Mouse (Mus musculus) heart, embryonic 14.5 days (tissue): ENCODE measurements at regions not wholly inside any gene's neighbourhood (a gene's known extent, or its start where the extent isn't known, plus 50 kb on each side); places are given as distances from the start of the nearest gene placed in this dataset.

ENCODE experiments used
- ATAC-seq: fragments of 200-750 bp; cut with Nextera tagmentation; 2 replicates; pipeline ENCODE4 v1.8.0; 2017; ENCODE audit warnings: low read depth, moderate TSS enrichment; ENCODE audit not compliant: insufficient number of reproducible peaks, insufficient read depth, low FRiP score
- H3K27ac ChIP-seq, 2 experiments: fragments of 200-500 bp in 1 of 2; fragments of 300-500 bp in 1 of 2; sonication (generic) in 1 of 2; replicated peaks in 1 of 2; 2 replicates each; pipeline ENCODE4 v1.5.1; 2012 to 2014; ENCODE audit warnings: low read depth in 2 of 2, low read length in 2 of 2, control low read depth in 1 of 2, mild to moderate bottlenecking in 1 of 2, mixed read lengths in 1 of 2; ENCODE audit not compliant: control insufficient read depth in 1 of 2, insufficient read depth in 1 of 2
- H3K27me3 ChIP-seq: fragments of 300-500 bp; sonication (generic); 2 replicates; pipeline ENCODE4 v1.6.1; 2014; ENCODE audit warnings: mild to moderate bottlenecking, low read length, control low read depth; ENCODE audit not compliant: control insufficient read depth, insufficient read depth
- H3K36me3 ChIP-seq: fragments of 300-500 bp; sonication (generic); 2 replicates; pipeline ENCODE4 v1.6.1; 2014; ENCODE audit warnings: mild to moderate bottlenecking, control low read depth, low read length, mixed read lengths; ENCODE audit not compliant: control insufficient read depth, insufficient read depth
- H3K4me1 ChIP-seq, 2 experiments: fragments of 200-500 bp in 1 of 2; fragments of 300-500 bp in 1 of 2; sonication (generic) in 1 of 2; 2 replicates each; pipeline ENCODE4 v1.6.1; 2012 to 2014; ENCODE audit warnings: low read length in 2 of 2, control low read depth in 1 of 2, mixed read lengths in 1 of 2; ENCODE audit not compliant: control insufficient read depth in 2 of 2, insufficient read depth in 2 of 2
- H3K4me2 ChIP-seq: fragments of 300-500 bp; sonication (generic); 2 replicates; pipeline ENCODE4 v1.6.1; 2014; ENCODE audit warnings: mild to moderate bottlenecking, low read length
- H3K4me3 ChIP-seq, 2 experiments: fragments of 200-500 bp in 1 of 2; fragments of 300-500 bp in 1 of 2; sonication (generic) in 1 of 2; 2 replicates each; pipeline ENCODE4 v1.5.1; 2012 to 2014; ENCODE audit warnings: low read length in 2 of 2, mild to moderate bottlenecking in 2 of 2, control low read depth in 1 of 2, low read depth in 1 of 2, moderate library complexity in 1 of 2; ENCODE audit not compliant: control insufficient read depth in 1 of 2, insufficient read depth in 1 of 2
- H3K9ac ChIP-seq: fragments of 300-500 bp; sonication (generic); 2 replicates; pipeline ENCODE4 v1.6.1; 2014; ENCODE audit warnings: mild to moderate bottlenecking, low read length
- H3K9me3 ChIP-seq: fragments of 300-500 bp; sonication (generic); 2 replicates; pipeline ENCODE4 v1.6.1; 2016; ENCODE audit warnings: low read length, control low read depth; ENCODE audit not compliant: control insufficient read depth
- WGBS: fragments of 180-500 bp; shearing (Covaris S2); extraction: QIAGEN DNeasy Blood & Tissue Kit; methylation state at CpG from one replicate; pipeline ENCODE4 v1.1.7; 2014; 5-methylcytosine and 5-hydroxymethylcytosine counted together

- Histone ChIP-seq H3K4me2 (no peak overlapping the region), H3K4me1 (peaks cover 0 to 3% of the 10 kb centered on the region in 2 experiments; a peak in 2 of 4 replicates), H3K27me3 (no peaks in the 10 kb centered on the region), H3K27ac (peak overlapping the region in 1 of 2 experiments; percentile 26; a peak in 2 of 4 replicates), H3K9me3 (no peaks in the 10 kb centered on the region), H3K9ac (no peak overlapping the region), H3K36me3 (no peaks in the 10 kb centered on the region), H3K4me3 (no peak overlapping the region)
- 0 out of 2 replicates have a peak, but pooled peaks have one; percentile 39 for ATAC-seq
- WGBS, result 31% methylated on average over 5 of the region's 5 CpGs
Observed at GRCm38 (mm10) chr8:46898697-46899445, 87.8 kb upstream of the Enpp6 start.

GRCm38 (mm10) chr8:46900826-46901225 is 85.9 kb upstream of the Enpp6 start:
- H3K36me3 ChIP-seq, result no peaks in the 10 kb centered on the region
- ATAC-seq, result no peak
- WGBS, result 83% methylated on average over 4 of the region's 4 CpGs
- no peak overlapping the region for H3K4me2 ChIP-seq
- no peaks in the 10 kb centered on the region for H3K9me3 ChIP-seq
- H3K4me3 ChIP-seq, result no peak overlapping the region
- H3K4me1 ChIP-seq, result peaks cover 0 to 3% of the 10 kb centered on the region in 2 experiments; a peak in 2 of 4 replicates
- H3K9ac ChIP-seq, result no peak overlapping the region
- no peak overlapping the region for H3K27ac ChIP-seq
- H3K27me3 ChIP-seq, result no peaks in the 10 kb centered on the region

GRCm38 (mm10) chr8:46904731-46905130 is 82.0 kb upstream of the Enpp6 start:
- ATAC-seq, result no peak
- H3K9ac ChIP-seq, result no peak overlapping the region
- WGBS, result 53% methylated on average over 3 of the region's 3 CpGs
- H3K27me3 ChIP-seq, result no peaks in the 10 kb centered on the region
- H3K4me2 ChIP-seq, result no peak overlapping the region
- H3K36me3 ChIP-seq, result no peaks in the 10 kb centered on the region
- no peaks in the 10 kb centered on the region for H3K4me1 ChIP-seq
- H3K4me3 ChIP-seq, result no peak overlapping the region
- no peak overlapping the region for H3K27ac ChIP-seq
- no peaks in the 10 kb centered on the region for H3K9me3 ChIP-seq

- Histone ChIP-seq H3K4me2 (no peak overlapping the region), H3K27me3 (no peaks in the 10 kb centered on the region), H3K4me3 (no peak overlapping the region), H3K36me3 (no peaks in the 10 kb centered on the region), H3K9me3 (no peaks in the 10 kb centered on the region), H3K27ac (no peak overlapping the region), H3K4me1 (no peaks in the 10 kb centered on the region), H3K9ac (no peak overlapping the region)
- 72% methylated on average over 11 of the region's 11 CpGs for WGBS
- ATAC-seq, result no peak
Observed at GRCm38 (mm10) chr8:46907390-46907789, 79.3 kb upstream of the Enpp6 start.

- Histone ChIP-seq H3K4me1 (no peaks in the 10 kb centered on the region), H3K36me3 (no peaks in the 10 kb centered on the region), H3K4me3 (no peak overlapping the region), H3K27me3 (no peaks in the 10 kb centered on the region), H3K27ac (no peak overlapping the region), H3K9ac (no peak overlapping the region), H3K4me2 (no peak overlapping the region), H3K9me3 (no peaks in the 10 kb centered on the region)
- ATAC-seq, result no peak
- 83% methylated on average over 4 of the region's 4 CpGs for WGBS
Observed at GRCm38 (mm10) chr8:46908186-46908585, 78.5 kb upstream of the Enpp6 start.

- 37% methylated on average over 5 of the region's 5 CpGs for WGBS
Observed at GRCm38 (mm10) chr8:46913956-46914355, 72.7 kb upstream of the Enpp6 start.

GRCm38 (mm10) chr8:46920071-46920470 is 66.6 kb upstream of the Enpp6 start:
- 15% methylated on average over 3 of the region's 3 CpGs for WGBS
- ATAC-seq, result no peak
- no peaks in the 10 kb centered on the region for H3K9me3 ChIP-seq
- no peak overlapping the region for H3K4me3 ChIP-seq
- no peak overlapping the region for H3K9ac ChIP-seq
- no peaks in the 10 kb centered on the region for H3K4me1 ChIP-seq
- no peak overlapping the region for H3K27ac ChIP-seq
- H3K36me3 ChIP-seq, result no peaks in the 10 kb centered on the region
- H3K27me3 ChIP-seq, result no peaks in the 10 kb centered on the region
- no peak overlapping the region for H3K4me2 ChIP-seq

More at GRCm38 (mm10) chr8:46913956-46914355, 72.7 kb upstream of the Enpp6 start:
- Histone ChIP-seq H3K4me3 (no peak overlapping the region), H3K36me3 (no peaks in the 10 kb centered on the region), H3K27me3 (no peaks in the 10 kb centered on the region), H3K4me2 (no peak overlapping the region), H3K9ac (no peak overlapping the region), H3K27ac (no peak overlapping the region), H3K9me3 (no peaks in the 10 kb centered on the region), H3K4me1 (no peaks in the 10 kb centered on the region)
- ATAC-seq, result no peak

GRCm38 (mm10) chr8:46921075-46921474 is 65.6 kb upstream of the Enpp6 start:
- H3K9ac ChIP-seq, result no peak overlapping the region
- no peak overlapping the region for H3K27ac ChIP-seq
- no peak overlapping the region for H3K4me3 ChIP-seq
- no peak overlapping the region for H3K4me2 ChIP-seq
- no peaks in the 10 kb centered on the region for H3K27me3 ChIP-seq
- H3K9me3 ChIP-seq, result no peaks in the 10 kb centered on the region
- H3K4me1 ChIP-seq, result no peaks in the 10 kb centered on the region
- WGBS, result 86% methylated on average over 11 of the region's 11 CpGs
- no peak for ATAC-seq
- H3K36me3 ChIP-seq, result no peaks in the 10 kb centered on the region
